Mouse (Mus musculus) small intestine, adult 2 months (tissue): ENCODE results near the gene Gm10354. TPM values are rescaled to one million over a fixed set of nuclear protein-coding genes. Genes with fewer than 3 reads are reported as not detected.
"Not testable (repeated sequence)": the region's sequence is repeated elsewhere in the genome, so short reads cannot be mapped to it uniquely, and the experiment has no call there.

Experiments used
- H3K27ac ChIP-seq: fragments of 200-500 bp; 2 replicates; pipeline ENCODE4 v1.5.1; 2012; ENCODE audit warnings: low read depth, low read length, control low read depth, inconsistent platforms; ENCODE audit not compliant: insufficient read depth
- H3K27me3 ChIP-seq: fragments of 200-500 bp; 2 replicates; pipeline ENCODE4 v1.6.1; 2012; ENCODE audit warnings: mild to moderate bottlenecking, moderate library complexity, low read length, inconsistent platforms; ENCODE audit not compliant: control insufficient read depth, insufficient read depth
- H3K36me3 ChIP-seq: fragments of 200-500 bp; 2 replicates; pipeline ENCODE4 v1.6.1; 2012; ENCODE audit warnings: mild to moderate bottlenecking, low read length, control low read depth, inconsistent platforms; ENCODE audit not compliant: control insufficient read depth, insufficient read depth
- H3K4me1 ChIP-seq: fragments of 200-500 bp; 2 replicates; pipeline ENCODE4 v1.6.1; 2012; ENCODE audit warnings: low read length, inconsistent platforms, mixed read lengths; ENCODE audit not compliant: control insufficient read depth, insufficient read depth, insufficient read length
- H3K4me3 ChIP-seq: fragments of 200-500 bp; 2 replicates; pipeline ENCODE4 v1.5.1; 2012; ENCODE audit warnings: low read depth, mild to moderate bottlenecking, control low read depth, inconsistent platforms, low read length, moderate library complexity
- WGBS: fragments of 180-500 bp; shearing (Covaris S2); methylation state at CpG from one replicate; pipeline ENCODE4 v1.1.7; 2018; 5-methylcytosine and 5-hydroxymethylcytosine counted together
- polyA plus RNA-seq: library from polyadenylated mRNA; depleted of rRNA; stranded (reverse); fragments of >200 nt; gene quantifications from 2 replicates; pipeline ENCODE4 v1.2.3, GENCODE M21; 2012

The Gm10354 gene
- polyA plus RNA-seq, 1 experiment: not detected

GRCm38 (mm10) chr5:14994124-14994523 is 15.4 kb upstream of the Gm10354 start:
- H3K36me3 ChIP-seq, H3K27ac ChIP-seq, H3K4me1 ChIP-seq, H3K27me3 ChIP-seq, H3K4me3 ChIP-seq: not testable (repeated sequence)
- WGBS: 87% methylated on average over 6 of the region's 6 CpGs

- 76% methylated on average over 8 of the region's 8 CpGs for WGBS
- H3K4me1 ChIP-seq, H3K36me3 ChIP-seq, H3K27ac ChIP-seq, H3K27me3 ChIP-seq, H3K4me3 ChIP-seq: not testable (repeated sequence)
Measured at GRCm38 (mm10) chr5:14990375-14991158, 11.8 kb upstream of the Gm10354 start.

- not testable (repeated sequence) for H3K36me3 ChIP-seq, H3K4me1 ChIP-seq, H3K27me3 ChIP-seq, H3K4me3 ChIP-seq, H3K27ac ChIP-seq
- WGBS: 39% methylated on average over 6 of the region's 6 CpGs
Measured at GRCm38 (mm10) chr5:14986649-14987387, 8.1 kb upstream of the Gm10354 start.

- H3K4me3 ChIP-seq, H3K27ac ChIP-seq, H3K27me3 ChIP-seq, H3K4me1 ChIP-seq, H3K36me3 ChIP-seq: not testable (repeated sequence)
- WGBS: 73% methylated on average over 4 of the region's 4 CpGs
Measured at GRCm38 (mm10) chr5:14977368-14977767, 1.4 kb downstream of the Gm10354 start.

GRCm38 (mm10) chr5:14975294-14975693 is 3.4 kb downstream of the Gm10354 start:
- H3K27me3 ChIP-seq, H3K4me3 ChIP-seq: not testable (repeated sequence)
- WGBS: 62% methylated on average over 3 of the region's 4 CpGs

GRCm38 (mm10) chr5:14972841-14973240 is 5.9 kb downstream of the Gm10354 start:
- not testable (repeated sequence) for H3K27ac ChIP-seq, H3K27me3 ChIP-seq, H3K36me3 ChIP-seq, H3K4me1 ChIP-seq, H3K4me3 ChIP-seq
- WGBS: 75% methylated on average over 3 of the region's 3 CpGs

More at GRCm38 (mm10) chr5:14975294-14975693, 3.4 kb downstream of the Gm10354 start:
- not testable (repeated sequence) for H3K36me3 ChIP-seq, H3K27ac ChIP-seq, H3K4me1 ChIP-seq

- not testable (repeated sequence) for H3K36me3 ChIP-seq, H3K27ac ChIP-seq, H3K4me3 ChIP-seq, H3K4me1 ChIP-seq, H3K27me3 ChIP-seq
- WGBS: 80% methylated on average over 13 of the region's 13 CpGs
Measured at GRCm38 (mm10) chr5:14963821-14964220, 14.9 kb downstream of the Gm10354 start.

- H3K27me3 ChIP-seq, H3K4me3 ChIP-seq, H3K36me3 ChIP-seq, H3K27ac ChIP-seq, H3K4me1 ChIP-seq: not testable (repeated sequence)
- WGBS: 80% methylated on average over 4 of the region's 4 CpGs
Measured at GRCm38 (mm10) chr5:14961502-14961901, 17.2 kb downstream of the Gm10354 start.

GRCm38 (mm10) chr5:14955928-14956706 is 22.6 kb downstream of the Gm10354 start:
- not testable (repeated sequence) for H3K27me3 ChIP-seq, H3K36me3 ChIP-seq, H3K4me3 ChIP-seq, H3K27ac ChIP-seq, H3K4me1 ChIP-seq
- 54% methylated on average over 1 of the region's 1 CpGs for WGBS

- H3K27me3 ChIP-seq, H3K4me1 ChIP-seq, H3K4me3 ChIP-seq, H3K36me3 ChIP-seq, H3K27ac ChIP-seq: not testable (repeated sequence)
Measured at GRCm38 (mm10) chr5:14953587-14953986, 25.1 kb downstream of the Gm10354 start.

- 71% methylated on average over 3 of the region's 3 CpGs for WGBS
- not testable (repeated sequence) for H3K27me3 ChIP-seq, H3K27ac ChIP-seq, H3K4me1 ChIP-seq, H3K36me3 ChIP-seq, H3K4me3 ChIP-seq
Measured at GRCm38 (mm10) chr5:14952749-14953148, 26.0 kb downstream of the Gm10354 start.
